Mouse (Mus musculus) left cerebral cortex, adult 8-10 months (tissue): Measurements from ENCODE around the gene Ccl24. TPM values are rescaled to one million over a fixed set of nuclear protein-coding genes. Genes with fewer than 3 reads are reported as not detected.
A peak's percentile ranks its signal among the peaks of the same experiment; 100 is the strongest.

ENCODE experiments used
- DNase-seq, 2 experiments: peaks; one replicate each; pipeline ENCODE4 v3.0.0; 2022; ENCODE audit warnings: low spot score in 2 of 2
- total RNA-seq, 4 experiments: library from RNA; stranded (reverse); gene quantifications; 2 replicates each; pipeline ENCODE4 v1.2.4; 2022

Ccl24 gene
- total RNA-seq, 4 experiments from 2014 or later, result not detected

GRCm38 (mm10) chr5:135544865-135545797 is 27.7 kb downstream of the Ccl24 start, which contains the start of gene Hip1:
Gene Hip1 (minus strand): TSS chr5:135545120.
- peak; percentile 100 for DNase-seq

- DNase-seq, result no peak
Measured at GRCm38 (mm10) chr5:135544032-135544558, 28.8 kb downstream of the Ccl24 start.

GRCm38 (mm10) chr5:135537794-135538214 is 35.0 kb downstream of the Ccl24 start:
- DNase-seq, result no peak

GRCm38 (mm10) chr5:135537326-135537725 is 35.5 kb downstream of the Ccl24 start:
- no peak for DNase-seq

GRCm38 (mm10) chr5:135535867-135536266 is 37.0 kb downstream of the Ccl24 start:
- DNase-seq, result no peak

- DNase-seq, result no peak
Measured at GRCm38 (mm10) chr5:135533431-135533830, 39.4 kb downstream of the Ccl24 start.

GRCm38 (mm10) chr5:135531306-135531845 is 41.5 kb downstream of the Ccl24 start:
- DNase-seq, result no peak

- DNase-seq, result no peak
Measured at GRCm38 (mm10) chr5:135529964-135530363, 42.9 kb downstream of the Ccl24 start.

- no peak for DNase-seq
Measured at GRCm38 (mm10) chr5:135529310-135529709, 43.5 kb downstream of the Ccl24 start.

- DNase-seq, result no peak
Measured at GRCm38 (mm10) chr5:135527986-135528385, 44.9 kb downstream of the Ccl24 start.

- no peak for DNase-seq
Measured at GRCm38 (mm10) chr5:135524660-135525560, 47.9 kb downstream of the Ccl24 start.

- DNase-seq, result no peak
Measured at GRCm38 (mm10) chr5:135524087-135524486, 48.8 kb downstream of the Ccl24 start.

GRCm38 (mm10) chr5:135522111-135522722 is 50.6 kb downstream of the Ccl24 start:
- DNase-seq, result no peak

Other genes starting within 250 kb of the Ccl24 start
- under 1 TPM in 1 of 4 experiments, not detected in 3; 0.78 TPM for gene Fkbp6, start 223.0 kb downstream of the Ccl24 start, total RNA-seq
- gene Trim50, start 219.8 kb downstream of the Ccl24 start, total RNA-seq, result not detected
- gene Nsun5, start 203.1 kb downstream of the Ccl24 start, total RNA-seq, result 10 to 100 TPM; 13.6 to 22.3 (median 20.3) TPM
- gene Pom121, start 178.5 kb downstream of the Ccl24 start, total RNA-seq, result 10 to 100 TPM; 40.9 to 47.1 (median 44.0) TPM
- gene Hip1, start 27.9 kb downstream of the Ccl24 start, total RNA-seq, result 10 to 100 TPM; 41.3 to 47.8 (median 45.0) TPM
- not detected for gene Ccl26, start 9.5 kb downstream of the Ccl24 start, total RNA-seq
- 10 to 100 TPM; 81.1 to 92.6 (median 88.4) TPM for gene Rhbdd2, start 59.6 kb upstream of the Ccl24 start, total RNA-seq
- 100 to 1,000 TPM in 1 of 4 experiments, 10 to 100 TPM in 3; 82.4 to 100 (median 95.4) TPM for gene Por, start 97.0 kb upstream of the Ccl24 start, total RNA-seq
- 10 to 100 TPM; 16.8 to 20.5 (median 19.7) TPM for gene Tmem120a, start 171.4 kb upstream of the Ccl24 start, total RNA-seq
- under 1 TPM in 2 of 4 experiments, not detected in 2; 0.30 to 0.37 TPM for gene Styxl1, start 205.3 kb upstream of the Ccl24 start, total RNA-seq
- 100 to 1,000 TPM; 407 to 445 (median 424) TPM for gene Mdh2, start 205.4 kb upstream of the Ccl24 start, total RNA-seq
- gene Srrm3, start 233.8 kb upstream of the Ccl24 start, total RNA-seq, result 10 to 100 TPM; 61.8 to 78.3 (median 68.6) TPM